Mouse (Mus musculus): ENCODE data around the gene Mycbp2.
A peak's percentile ranks its signal among the peaks of the same experiment; 100 is the strongest.

Gene Mycbp2

DNA sequence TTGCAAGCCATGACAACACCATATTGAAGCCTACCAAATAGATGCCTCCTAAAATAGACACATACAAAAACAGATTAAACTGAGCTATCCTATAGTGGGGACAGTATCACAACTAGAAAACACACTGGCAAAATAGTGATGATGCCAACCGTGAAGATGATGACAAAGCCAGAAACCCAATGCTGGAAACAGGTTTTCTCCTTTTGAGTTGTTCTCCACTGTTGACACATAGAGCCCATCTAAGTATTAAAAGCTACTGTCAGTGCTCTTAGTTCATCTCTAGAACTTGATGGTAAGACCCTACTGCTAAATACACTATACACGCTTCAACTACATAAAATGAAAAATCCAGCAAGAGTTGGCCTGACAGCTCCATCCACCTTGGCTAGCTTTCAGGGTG lies 86.2 kb downstream of the Mycbp2 start:
- no peak for DNase-seq (ENCODE audit: low read depth, low spot score)

DNA sequence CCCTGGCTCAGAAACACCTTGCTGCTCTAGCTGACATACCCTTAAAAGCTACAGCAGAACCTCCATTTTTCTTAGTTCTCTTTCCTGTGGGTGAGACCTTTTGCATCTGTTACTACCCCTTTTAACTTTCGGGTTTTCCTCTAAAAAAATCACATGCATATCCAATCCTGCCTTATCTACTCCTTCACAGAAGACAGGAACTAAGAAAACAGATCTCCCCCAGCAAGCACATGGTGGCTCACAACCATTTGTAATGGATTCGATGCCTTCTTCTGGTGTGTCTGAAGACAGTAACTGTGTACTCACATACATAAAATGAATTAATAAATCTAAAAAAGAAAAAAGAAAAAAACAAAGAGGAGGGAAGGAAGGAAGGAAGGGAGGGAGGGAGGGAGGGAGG lies 87.9 kb downstream of the Mycbp2 start:
- DNase-seq (ENCODE audit: low read depth, low spot score) = no peak

- DNase-seq (ENCODE audit: low read depth, low spot score) = peak; percentile 72
Measured at GRCm38 (mm10) chr14:103256866-103257265, 89.7 kb downstream of the Mycbp2 start.

DNA sequence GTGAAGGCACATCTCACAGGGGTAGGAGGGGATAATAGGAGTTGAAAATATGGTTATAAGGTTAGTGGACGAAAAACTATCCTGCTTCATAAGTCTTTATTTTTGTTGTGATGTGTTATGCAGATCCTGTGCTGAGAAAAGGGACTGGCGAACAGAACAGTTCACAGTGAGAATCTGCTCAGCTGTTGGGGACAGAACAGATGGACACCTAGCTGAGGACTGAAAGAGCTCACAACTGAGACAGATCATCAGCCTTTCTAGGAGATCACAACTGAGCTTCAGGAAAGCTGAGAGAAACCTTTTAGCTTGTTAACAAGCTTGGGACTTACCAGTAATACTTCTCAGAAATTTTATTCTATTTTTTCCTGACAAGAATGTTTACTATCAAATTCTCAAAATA lies 92.3 kb downstream of the Mycbp2 start:
- peak; percentile 86 for DNase-seq (ENCODE audit: low read depth, low spot score)

DNA sequence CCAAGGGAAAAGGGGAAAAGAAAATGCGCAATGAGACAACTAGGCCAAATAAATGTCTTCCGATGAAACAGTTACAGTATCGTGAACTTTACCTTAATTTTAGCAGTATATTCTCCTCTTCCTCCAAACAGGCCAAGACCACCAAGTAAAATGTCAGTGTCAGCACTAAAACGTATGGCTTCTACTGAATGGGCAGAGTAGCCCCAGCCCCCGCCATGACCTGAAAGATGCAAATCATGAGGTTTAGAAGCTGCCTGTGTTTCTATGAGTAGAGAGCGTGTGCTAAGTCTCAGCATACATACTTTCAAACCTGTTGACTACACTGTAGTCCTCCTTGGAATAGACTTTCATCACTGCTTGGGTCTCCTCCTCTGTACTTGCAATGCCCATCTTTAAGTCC lies 104.6 kb downstream of the Mycbp2 start:
- no peak for DNase-seq (ENCODE audit: low read depth, low spot score)

DNA sequence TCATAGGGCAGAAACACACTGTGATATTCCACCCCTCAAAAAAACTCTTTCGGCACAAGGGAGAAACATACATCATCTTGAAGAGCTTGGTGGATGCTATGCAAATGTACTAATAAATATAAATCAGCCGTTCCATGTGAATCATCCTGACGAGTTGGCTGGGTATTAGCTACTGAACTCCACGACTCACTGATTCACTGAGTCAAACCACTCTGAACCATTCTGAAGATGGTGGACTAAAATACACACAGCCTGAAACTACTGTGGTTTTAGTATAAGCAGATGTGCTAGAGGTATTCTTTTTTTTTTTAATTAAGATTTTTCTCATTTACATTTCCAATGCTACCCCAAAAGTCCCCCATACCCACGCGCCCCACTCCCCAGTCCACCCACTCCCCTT lies 111.8 kb downstream of the Mycbp2 start:
- no peak for DNase-seq (ENCODE audit: low read depth, low spot score)

- DNase-seq (ENCODE audit: low read depth, low spot score) = peak; percentile 30
Measured at GRCm38 (mm10) chr14:103233640-103234593, 112.7 kb downstream of the Mycbp2 start.

GRCm38 (mm10) chr14:103222356-103222755 lies 124.3 kb downstream of the Mycbp2 start:
- DNase-seq (ENCODE audit: low read depth, low spot score) = peak; percentile 79

DNA sequence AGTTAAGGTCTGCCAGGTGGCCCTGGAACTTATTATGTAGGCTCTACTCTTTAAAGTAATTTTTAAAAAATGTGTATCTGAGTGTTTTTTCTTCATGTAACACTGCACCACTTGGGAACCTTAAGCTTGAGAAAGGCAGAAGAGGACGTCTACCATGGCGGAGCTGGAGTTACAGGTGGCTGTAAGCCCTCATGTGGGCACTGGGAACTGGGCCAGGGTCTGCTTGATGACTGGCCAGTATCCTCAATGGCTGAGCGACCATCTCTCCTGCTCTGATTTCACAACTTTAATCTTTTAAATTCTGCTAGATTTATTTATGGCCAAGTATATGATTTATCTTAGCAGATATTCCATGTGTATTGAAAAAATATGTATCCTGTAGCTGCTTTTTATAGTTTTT lies 124.9 kb downstream of the Mycbp2 start:
- peak; percentile 26 for DNase-seq (ENCODE audit: low read depth, low spot score)

DNA sequence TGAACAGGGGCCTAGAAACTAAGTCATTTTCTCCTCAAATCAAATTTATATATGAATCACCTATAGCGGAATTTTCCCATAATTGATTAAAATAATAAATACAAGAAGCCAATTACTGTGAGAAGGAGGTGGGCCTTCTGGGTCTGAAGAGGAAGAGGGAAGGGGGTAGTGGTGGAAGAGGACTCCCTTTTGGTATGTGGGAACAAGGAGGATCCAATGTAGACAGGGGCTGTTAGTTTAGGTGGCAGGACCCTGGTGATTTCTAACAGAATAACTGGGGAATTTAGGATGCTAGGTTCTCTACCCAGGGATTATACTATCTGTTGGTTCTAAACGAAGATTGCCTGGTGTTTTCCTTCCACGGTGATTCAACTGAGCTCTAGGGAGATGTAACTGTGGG lies 130.3 kb downstream of the Mycbp2 start:
- no peak for DNase-seq (ENCODE audit: low read depth, low spot score)

- DNase-seq (ENCODE audit: low read depth, low spot score) = no peak
Measured at GRCm38 (mm10) chr14:103186658-103187057, 160.0 kb downstream of the Mycbp2 start.

GRCm38 (mm10) chr14:103186076-103186475 lies 160.5 kb downstream of the Mycbp2 start:
- peak; percentile 28 for DNase-seq (ENCODE audit: low read depth, low spot score)

- DNase-seq (ENCODE audit: low read depth, low spot score) = no peak
Measured at GRCm38 (mm10) chr14:103180096-103180495, 166.5 kb downstream of the Mycbp2 start.

DNA sequence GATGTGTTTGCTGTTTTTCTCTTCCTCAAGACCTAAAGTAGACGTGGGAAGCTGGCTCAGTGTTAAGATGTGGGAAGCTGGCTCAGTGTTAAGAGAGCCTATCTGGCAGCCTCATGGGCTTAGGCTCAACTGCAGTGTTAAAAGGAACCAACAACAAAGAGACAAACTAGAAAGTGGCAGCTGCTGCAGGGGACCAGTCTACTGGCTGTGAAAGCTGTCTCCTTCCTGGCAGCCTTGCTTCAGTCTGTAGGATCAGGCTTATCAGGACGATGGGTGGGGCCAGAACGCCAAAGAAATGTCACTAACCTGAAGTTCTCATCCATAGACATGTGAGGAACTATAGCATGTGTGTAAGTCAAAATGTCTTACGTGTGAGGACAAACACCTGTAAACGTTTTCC lies 183.7 kb downstream of the Mycbp2 start:
- DNase-seq (ENCODE audit: low read depth, low spot score) = peak; percentile 91

DNA sequence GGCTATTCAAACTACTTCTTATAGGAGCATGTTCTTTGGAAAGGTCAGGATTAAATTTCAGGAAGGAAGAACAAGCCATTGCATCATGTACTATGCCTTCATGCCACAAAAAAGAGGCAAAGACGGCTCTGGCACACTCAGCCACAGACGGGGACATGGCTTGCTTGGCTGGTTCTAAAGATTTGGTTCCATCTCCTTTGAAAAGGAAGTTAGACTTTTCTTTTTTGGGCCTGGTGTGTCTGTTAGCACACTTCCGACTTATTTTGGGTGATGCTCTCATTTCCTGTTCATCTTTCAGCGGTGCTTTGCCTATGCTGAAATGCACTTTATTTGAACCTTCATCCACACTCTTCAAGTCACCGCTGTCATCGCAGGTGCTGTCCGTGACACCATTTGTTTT lies 190.9 kb downstream of the Mycbp2 start:
- peak; percentile 45 for DNase-seq (ENCODE audit: low read depth, low spot score)

DNA sequence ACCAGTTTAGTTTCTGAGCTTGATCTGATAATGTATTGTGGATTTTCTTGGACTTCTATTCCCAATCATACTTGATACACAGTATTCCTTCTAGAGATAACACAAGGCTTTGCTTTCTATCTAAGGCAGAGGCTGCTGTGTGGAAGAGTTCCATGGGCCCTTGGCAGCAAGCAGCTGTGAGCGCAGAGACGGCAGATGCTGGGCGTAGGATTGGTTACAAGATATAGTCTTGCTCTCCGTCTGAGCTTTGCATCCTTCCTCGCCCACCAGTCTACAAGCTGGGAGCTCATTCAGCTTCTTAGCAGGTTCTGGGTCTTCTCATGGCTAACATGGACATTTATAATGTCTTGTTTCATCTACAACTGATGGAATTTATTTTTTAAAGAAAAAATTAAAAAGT lies 196.5 kb downstream of the Mycbp2 start:
- peak; percentile 90 for DNase-seq (ENCODE audit: low read depth, low spot score)

GRCm38 (mm10) chr14:103131991-103132390 lies 214.6 kb downstream of the Mycbp2 start:
- DNase-seq (ENCODE audit: low read depth, low spot score) = peak; percentile 67

GRCm38 (mm10) chr14:103125756-103126155 lies 220.9 kb downstream of the Mycbp2 start:
- DNase-seq (ENCODE audit: low read depth, low spot score) = no peak

DNA sequence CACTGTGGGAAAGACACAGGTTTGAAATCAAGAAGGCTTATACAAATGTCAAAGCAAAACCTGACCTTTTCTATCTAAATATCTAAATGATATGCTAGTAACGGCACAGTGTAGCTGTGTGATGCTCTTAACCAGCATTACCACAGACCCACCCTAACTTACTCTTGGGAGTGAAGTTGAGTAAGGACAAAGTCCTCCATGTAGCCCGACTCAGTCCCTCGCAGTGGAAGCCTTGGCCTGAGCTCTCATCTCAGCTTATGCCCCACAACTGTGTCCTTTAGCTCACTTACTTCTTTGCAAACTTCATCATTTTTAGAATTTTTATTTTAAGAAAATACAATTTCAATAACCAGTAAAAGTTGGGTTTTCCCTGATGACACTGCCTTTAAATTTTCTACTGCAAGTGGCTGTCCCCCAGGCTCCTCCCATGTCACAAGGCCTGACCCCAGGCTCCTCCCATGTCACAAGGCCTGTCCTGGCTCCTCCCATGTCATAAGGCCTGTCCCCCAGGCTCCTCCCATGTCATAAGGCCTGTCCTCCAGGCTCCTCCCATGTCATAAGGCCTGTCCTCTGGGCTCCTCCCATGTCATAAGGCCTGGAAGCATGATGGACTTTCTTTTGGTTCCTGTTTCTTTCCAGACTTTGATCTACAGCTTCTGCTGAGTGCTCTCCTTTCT lies 231.5 kb downstream of the Mycbp2 start:
- no peak for DNase-seq (ENCODE audit: low read depth, low spot score)

DNA sequence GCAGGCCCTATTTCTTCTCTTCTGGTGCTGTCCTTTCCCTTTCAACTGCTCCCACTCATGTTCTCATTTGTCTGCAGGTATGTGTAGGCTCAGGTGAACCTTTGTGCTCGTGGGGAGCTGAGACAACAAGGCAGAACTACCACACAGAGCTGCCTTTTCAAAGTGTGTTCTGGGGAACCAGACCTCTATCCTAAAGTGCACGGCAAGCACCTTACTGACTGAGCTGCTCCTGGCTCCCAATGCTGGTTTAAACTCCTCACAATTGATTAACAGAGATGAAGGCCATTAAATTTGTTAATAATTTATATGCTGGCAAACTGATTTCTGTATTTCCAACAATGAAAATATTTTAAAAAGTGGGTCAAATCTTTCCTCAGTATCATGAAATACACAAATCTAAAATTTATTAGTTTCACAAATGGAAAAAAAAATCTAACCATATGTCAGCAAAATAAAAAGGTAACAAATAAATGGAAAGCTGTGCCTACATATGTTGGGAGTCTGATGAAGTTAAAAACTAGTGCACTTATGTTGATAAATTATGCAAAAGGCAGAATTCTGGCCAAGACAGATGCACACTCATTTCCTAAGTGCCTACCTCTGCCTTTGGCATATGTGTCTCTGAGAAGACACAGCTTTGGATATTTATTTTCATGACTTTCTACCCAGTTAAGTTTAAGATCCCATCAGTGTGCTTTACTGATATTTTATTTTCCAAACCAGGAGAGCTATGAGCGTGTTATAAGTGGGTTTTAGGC lies 233.8 kb downstream of the Mycbp2 start:
- peak; percentile 58 for DNase-seq (ENCODE audit: low read depth, low spot score)

- DNase-seq (ENCODE audit: low read depth, low spot score) = peak; percentile 87
Measured at GRCm38 (mm10) chr14:103109971-103110370, 236.6 kb downstream of the Mycbp2 start.

DNA sequence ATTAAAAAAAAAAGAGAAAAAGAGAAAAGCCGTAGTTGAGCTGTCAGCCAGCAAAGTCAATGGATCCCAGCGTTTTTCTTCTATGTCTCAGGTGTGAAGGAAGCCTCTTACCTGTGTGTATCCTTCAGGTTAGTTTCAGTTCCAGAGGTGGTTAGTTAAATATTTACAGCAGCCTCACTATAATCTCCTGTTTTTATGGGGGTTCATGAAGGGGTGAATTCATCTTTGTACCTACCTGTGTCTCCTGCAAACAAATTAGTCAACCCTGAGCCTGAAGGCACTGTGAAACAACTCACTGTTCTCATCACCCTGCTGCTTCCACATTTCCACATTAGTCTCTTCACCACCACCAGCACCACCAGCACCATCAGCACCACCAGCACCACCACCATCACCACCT lies 240.3 kb downstream of the Mycbp2 start:
- no peak for DNase-seq (ENCODE audit: low read depth, low spot score)
